Mouse (Mus musculus) CD4-positive, CD25-positive, alpha-beta regulatory T cell, adult 4 months (primary cell): ENCODE results near the gene Gja5. TPM values are rescaled to one million over a fixed set of nuclear protein-coding genes. Genes with fewer than 3 reads are reported as not detected.
"Not testable (repeated sequence)": the region's sequence is repeated elsewhere in the genome, so short reads cannot be mapped to it uniquely, and the experiment has no call there.

ENCODE experiments used
- ATAC-seq: one replicate; pipeline ENCODE4 v1.8.0; 2017
- polyA plus RNA-seq, 2 experiments: library from polyadenylated mRNA; unstranded; fragments of 100-300 nt; shearing (Covaris generic); gene quantifications; one replicate each; pipeline ENCODE4 v1.2.1; 2017

Gene Gja5
- polyA plus RNA-seq, 2 experiments from 2014 or later: not detected

DNA sequence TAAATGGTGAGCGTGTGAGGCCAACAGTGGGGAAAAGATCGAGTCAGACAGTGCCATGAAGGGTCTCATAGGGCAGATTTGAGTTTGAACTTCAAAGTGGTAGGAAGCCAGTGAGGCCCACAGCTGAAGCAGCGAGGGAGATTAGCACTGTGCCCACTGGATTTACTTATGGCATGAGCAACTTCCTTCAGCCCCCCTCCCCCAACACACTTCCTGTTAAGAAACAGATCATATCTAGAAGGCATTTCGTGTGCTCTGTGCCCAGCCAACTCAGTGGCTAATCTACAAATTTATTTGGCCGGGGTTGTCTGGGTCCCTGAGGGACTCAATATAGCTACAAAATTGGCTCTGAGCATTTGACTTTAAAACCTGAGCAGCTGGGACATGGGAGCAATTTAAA lies 139.7 kb downstream of the Gja5 start:
- no peak for ATAC-seq

DNA sequence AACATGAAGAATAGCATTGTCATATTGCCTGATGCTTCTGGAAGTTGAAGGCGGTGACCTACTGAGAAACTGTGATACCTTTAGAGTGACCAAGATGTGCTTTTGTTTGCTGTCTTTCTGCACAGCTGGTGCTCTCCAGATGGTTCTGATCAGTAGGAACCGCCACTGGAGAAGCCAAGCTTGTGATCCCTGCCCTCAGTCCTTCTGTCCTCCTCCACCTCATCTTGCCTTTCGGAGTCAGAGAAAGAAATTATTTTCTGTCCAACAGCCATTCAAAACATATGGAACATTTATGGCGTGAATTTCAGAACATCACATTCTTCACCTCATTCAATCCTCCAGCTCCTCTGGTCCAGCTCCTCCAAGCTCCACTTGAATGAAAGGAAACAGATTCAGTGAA lies 143.3 kb downstream of the Gja5 start:
- no peak for ATAC-seq

DNA sequence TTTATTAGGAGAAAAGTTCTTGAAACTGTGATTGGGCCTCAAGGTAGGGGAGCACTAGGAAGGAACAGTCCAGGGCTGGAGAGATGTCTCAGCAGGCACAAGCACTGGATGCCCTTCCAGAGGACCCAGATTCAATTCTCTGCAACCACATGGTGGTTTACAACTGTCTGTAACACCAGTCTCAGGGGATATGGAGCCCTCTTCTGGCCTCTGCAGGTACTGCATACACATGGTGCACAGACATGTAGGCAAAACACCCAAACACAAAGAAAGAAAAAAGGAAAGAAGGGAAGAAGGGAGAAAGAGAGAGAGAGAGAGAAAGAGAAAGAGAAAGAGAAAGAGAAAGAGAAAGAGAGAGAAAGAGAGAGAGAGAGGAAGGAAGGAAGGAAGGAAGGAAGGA lies 143.9 kb downstream of the Gja5 start:
- no peak for ATAC-seq

DNA sequence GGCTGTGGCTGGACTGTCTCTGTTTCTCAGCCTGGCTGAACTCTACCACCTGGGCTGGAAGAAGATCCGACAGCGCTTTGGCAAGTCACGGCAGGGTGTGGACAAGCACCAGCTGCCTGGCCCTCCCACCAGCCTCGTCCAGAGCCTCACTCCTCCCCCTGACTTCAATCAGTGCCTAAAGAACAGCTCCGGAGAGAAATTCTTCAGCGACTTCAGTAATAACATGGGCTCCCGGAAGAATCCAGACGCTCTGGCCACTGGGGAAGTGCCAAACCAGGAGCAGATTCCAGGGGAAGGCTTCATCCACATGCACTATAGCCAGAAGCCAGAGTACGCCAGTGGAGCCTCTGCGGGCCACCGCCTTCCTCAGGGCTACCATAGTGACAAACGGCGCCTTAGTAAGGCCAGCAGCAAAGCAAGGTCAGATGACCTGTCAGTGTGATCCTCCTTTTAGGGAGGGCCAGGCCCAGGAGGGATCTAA lies 146.8 kb downstream of the Gja5 start:
- ATAC-seq: no peak

DNA sequence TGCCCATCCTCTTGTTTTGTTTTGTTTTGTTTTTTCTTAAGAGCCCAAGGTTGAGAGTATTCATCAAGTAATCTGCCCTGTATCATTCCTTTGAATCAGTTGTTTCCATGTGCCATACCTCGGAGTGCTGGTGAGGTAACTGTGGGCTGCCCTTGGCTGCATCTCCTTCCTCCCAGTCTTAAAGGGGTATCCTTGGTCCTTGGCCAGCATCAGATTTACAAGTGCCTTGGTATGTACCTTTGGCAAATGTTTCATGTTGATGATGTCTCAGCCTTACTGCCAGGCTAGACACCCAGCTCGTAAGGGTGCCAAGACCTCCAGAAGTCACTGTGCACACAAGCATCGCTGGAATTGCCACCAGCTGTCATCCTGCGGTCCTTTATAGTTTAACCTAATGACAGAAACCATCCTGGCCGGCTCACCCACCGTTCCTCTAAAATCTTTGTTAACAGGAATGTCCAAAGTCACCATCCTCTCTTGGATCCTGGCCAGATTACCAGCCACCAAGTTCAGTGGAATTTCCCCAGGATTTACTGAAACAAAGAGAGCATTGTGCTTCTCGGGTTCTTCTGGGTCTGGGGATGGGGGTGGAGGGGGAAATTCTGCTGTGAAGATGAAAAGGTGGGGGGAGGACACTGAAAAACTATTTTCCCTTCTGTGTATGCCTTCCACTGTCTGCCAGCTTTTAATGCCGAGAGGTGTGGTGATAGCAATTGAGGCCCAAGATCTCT lies 147.7 kb downstream of the Gja5 start:
- no peak for ATAC-seq

DNA sequence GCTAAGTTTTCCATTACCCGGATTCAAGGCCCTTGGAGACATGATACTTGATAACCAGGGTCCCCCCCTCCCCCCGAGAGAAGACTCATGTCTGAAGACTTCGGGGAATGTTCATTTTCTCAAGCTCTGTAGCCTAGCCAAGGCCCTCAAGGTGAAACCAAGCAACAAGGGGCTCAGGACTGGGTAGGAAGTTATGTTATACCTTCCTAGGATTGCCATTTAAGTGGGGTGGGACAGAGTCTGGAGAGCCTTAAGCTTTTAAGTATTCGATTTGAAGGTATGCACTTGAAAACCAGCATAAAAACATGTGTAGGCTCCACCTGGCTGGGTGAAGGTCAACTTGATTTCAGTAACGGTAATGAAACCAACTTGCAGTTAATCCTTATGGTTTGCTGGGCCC lies 154.2 kb downstream of the Gja5 start:
- ATAC-seq: no peak

DNA sequence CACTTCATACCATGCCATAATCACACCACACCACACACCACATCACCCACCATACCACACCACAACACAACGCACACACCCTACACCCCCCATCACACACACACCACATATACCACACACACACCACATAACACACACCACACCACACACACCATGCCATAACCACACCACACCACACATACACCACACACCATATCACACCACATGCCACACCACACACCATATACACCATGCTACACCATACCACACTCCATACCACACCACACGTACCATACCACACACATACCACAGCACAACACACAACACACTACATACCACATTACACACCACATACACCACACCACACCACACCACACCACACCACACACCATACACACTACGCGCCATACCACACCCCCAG lies 155.6 kb downstream of the Gja5 start:
- no peak for ATAC-seq

DNA sequence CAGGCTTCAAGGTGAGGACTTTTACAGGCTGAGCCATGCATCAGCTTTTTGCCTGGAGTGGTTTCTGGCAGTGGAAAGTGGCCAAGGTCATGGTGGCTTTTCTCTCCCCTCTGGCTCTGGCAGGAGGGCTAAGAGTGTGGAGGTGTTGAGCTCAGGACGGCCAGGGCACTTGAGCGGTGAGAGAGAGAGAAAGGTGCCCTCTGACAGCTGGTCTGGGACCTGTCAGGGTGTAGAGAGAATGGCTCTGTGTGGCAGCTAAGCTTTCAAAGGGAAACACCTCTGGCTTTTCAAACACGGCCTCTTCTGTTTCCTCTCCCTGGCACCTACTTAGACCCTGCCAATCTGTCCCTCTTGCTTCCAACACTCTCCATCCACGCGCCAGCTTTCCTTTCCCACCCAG lies 158.3 kb downstream of the Gja5 start:
- ATAC-seq: no peak

DNA sequence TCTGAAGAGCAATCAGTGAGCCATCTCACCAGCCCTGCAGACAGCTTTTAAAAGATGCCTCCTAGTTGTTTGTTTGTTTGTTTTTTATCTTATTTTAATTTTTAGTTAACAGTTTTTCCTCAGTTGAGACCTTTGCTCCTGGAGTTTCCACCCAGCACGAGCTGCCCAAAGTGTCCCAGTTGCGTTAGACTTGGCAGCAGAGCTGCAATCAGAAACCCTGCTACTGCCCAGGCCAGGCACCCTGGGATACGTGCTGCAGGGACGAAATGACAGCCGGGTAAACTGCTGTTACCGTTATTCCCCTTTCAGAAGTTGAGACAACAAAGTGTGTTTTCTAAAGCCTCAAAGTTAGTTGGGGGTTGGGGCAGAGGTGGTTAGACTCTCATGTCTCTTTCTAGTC lies 159.6 kb downstream of the Gja5 start:
- no peak for ATAC-seq

DNA sequence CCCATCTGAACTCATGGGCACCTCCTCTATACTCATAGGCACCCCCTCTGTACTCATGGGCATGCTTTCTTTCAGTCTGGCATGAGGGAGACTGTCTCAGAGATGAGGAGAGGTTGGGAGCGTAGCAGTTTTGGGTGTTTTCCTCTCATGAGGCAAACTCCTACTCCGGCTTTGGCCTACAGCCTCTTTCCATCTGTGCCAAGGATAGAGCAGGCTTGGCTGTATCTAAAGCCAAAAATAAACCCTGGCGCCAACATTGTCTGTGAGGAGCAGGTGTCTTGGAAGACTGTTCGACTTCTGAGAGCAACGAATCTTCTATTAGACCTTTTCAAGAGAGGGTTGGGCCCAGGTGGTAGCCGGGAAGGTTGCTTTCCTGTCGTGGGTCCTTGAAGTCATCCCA lies 165.1 kb downstream of the Gja5 start:
- not testable (repeated sequence) for ATAC-seq

DNA sequence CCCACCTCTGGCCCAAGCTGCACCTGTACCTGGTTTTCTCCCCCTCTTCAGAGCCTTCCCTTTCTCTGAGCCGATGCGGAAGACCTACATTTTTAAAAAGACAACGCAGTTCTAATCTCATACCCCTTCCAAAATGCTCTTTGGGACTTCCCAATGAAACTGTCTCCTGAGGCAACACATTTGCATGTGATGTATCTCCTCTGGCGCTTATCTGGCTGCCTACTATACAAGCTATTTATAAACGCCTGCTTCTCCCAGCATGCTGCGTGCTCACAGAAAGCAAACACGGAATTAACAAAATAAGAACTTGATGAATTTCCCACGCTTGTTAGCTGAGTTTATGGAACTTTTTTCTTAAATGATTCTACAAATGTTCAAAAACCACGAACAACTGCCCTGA lies 167.4 kb downstream of the Gja5 start:
- ATAC-seq: not testable (repeated sequence)

DNA sequence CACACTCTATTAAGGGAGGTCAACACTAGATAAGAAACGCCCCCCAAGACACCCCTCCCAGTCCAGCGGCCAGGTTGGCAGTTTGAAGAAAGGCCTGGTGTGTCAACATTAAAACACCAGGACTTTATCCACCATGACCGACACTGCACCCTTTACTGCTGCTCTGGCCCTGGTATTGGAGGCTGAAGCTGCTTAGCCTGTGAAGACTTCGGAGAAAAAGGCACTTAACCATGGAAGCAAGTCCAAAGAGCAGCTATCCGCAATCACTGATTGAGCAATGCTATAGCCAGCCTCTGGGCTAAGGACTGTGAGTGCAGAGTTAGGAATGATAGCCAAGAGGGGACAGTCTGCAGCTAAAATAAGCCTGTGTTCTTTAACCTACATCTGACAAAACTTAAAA lies 167.9 kb downstream of the Gja5 start:
- ATAC-seq: not testable (repeated sequence)

DNA sequence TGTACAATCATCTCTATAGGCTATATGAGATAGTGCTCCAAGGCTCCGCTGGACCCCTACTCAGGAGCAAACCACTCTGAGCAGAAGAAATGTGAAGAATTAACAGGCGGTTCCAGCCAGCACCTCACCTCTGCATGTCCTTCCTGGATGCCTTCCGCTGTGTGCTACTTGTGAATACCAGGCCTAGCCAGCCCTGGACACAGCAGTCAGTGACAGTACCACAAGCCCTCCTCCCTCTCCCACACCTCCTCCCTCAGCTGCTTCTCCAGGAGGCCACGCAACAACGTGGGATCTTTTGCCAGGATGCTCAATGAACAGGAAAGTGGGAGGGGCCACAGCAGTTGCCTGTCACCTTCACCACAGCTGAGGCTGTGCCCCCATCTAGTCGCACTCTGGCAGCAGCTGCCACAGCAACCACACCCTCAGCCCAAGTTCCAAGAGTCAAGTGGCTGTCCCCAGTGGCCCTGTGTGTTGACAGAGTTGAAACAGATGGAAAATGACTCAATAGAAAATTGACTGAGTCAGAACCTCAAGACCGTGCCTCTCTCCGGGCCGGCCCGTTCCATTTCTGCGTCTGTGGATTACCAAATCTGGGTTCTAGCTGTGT lies 171.4 kb downstream of the Gja5 start:
- peak; percentile 45 for ATAC-seq

DNA sequence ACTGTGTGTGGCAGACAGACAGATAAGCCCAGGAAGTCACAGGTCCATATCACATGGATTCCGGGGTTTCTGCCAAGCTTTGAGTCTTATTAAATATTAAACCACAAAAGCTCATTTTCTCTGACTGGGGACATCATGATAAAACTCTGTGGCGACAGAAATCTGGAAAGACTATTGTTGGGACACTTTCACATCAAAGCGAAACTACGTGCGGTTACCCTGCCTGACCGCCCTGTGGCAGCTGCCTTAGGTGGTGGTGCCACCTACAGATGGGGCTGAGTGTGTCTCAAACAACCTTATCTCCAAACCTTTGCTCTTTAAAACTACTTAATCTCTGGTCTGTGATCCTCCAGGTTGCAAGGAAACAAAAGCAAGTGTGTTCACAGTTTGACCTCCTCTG lies 171.9 kb downstream of the Gja5 start:
- peak; percentile 84 for ATAC-seq

DNA sequence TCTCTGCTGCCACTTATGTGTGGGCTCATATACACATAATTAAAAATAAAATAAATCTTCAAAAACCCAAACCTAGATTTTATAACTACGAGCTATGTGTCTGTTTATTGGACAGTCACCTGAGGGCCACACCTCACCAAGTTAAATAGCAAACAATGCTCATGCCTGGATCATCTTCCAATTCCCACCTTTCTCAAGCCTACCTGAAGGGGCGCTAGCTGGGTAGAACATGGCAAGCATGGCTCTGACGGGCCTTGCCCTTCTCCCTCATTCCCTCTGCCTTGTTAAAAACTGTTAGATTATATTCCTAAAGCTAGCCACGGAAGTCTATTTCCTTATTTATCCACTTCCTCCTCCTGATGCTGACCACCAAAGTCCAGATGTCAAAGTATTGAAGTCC lies 173.9 kb downstream of the Gja5 start:
- ATAC-seq: no peak

DNA sequence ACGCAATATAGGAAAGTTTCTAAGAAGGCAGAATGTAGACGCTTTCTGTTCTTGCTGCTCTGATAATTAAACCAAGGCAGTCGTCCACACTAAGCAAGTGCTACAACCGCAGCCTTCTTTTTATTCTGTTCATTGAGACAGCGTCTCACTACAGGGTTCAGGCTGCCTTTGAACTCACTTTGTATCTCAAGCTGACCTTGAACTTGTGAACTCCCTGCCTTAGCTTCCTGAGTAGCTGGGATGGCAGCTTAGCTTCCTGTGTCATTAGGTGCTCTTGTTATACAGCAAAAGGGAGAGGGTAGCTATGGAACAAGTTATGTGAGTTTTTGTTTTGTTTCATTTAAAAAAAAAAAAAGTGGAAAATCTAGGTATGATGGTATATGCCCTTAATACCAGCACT lies 177.7 kb downstream of the Gja5 start:
- ATAC-seq: no peak

DNA sequence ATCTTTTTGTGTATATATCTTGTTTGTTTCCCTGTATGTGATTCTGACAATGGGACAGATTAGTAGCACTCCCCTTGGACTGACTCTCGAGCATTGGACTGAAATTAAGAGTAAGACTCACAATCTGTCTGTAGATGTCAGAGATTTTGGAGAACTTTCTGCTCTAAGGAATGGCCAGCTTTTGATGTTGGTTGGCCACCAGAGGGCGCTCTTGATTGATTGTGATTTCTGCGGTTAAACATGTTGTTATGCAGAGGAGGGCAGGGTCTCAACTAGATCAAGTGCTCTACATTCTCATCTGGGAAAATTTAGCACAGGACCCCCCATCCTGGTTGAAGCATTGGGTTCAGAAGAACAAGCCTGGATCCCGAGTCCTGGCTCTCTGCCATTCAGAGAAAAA lies 182.8 kb downstream of the Gja5 start:
- ATAC-seq: no peak

DNA sequence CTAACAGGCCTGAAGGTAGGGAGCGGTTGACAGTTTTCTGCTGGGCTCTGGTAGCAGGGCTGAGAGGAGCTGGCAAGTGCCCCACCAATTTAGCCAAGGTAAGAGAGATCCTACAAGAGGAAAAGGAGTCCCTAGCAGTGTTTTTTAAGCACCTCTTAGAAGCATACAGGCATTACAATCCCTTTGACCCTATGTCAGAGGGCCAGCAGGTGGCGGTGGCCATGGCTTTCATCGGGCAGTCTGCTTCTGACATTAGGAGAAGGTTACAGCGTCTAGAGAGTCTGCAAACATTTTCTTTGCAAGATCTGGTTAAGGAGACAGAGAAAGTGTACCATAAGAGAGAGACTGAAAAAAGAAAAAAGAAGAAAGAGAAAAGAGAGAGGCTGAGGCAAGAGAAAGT lies 183.8 kb downstream of the Gja5 start:
- not testable (repeated sequence) for ATAC-seq

DNA sequence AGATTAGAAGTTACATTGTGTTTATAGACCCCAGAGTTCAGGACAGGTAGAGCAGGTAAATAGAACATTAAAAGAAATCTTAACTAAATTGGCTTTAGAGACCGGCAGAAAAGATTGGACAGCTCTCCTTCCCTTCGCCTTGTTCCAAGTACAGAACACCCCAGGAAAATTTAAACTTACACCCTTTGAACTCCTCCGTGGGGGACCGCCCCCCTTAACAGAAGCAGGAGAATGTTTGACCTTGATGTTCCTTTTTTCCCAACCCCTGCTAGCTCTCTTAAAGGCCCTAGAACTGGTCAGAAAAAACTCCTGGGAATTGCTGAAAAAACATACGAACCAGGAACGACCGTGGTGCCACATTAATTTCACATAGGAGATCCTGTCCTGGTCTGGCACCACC lies 187.5 kb downstream of the Gja5 start:
- ATAC-seq: not testable (repeated sequence)

DNA sequence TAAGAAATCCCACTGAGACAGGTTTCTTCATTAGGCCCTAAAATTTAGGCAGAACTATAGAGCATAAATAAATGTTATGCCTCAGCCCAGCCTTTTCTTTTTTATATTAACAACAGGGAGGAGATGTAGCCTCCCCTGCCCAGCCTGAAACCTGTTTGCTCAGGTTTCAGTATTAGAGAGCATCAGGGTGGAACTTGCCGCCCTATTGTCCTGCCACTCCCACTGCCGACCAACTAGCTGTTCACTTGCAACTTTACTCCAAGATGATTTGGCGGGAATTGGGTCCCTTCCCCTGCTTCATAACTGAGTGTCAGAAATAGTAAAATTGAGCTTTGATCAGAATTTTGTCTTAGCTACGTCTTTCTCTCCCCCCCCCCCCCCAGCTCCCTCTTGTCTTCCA lies 192.2 kb downstream of the Gja5 start:
- not testable (repeated sequence) for ATAC-seq

DNA sequence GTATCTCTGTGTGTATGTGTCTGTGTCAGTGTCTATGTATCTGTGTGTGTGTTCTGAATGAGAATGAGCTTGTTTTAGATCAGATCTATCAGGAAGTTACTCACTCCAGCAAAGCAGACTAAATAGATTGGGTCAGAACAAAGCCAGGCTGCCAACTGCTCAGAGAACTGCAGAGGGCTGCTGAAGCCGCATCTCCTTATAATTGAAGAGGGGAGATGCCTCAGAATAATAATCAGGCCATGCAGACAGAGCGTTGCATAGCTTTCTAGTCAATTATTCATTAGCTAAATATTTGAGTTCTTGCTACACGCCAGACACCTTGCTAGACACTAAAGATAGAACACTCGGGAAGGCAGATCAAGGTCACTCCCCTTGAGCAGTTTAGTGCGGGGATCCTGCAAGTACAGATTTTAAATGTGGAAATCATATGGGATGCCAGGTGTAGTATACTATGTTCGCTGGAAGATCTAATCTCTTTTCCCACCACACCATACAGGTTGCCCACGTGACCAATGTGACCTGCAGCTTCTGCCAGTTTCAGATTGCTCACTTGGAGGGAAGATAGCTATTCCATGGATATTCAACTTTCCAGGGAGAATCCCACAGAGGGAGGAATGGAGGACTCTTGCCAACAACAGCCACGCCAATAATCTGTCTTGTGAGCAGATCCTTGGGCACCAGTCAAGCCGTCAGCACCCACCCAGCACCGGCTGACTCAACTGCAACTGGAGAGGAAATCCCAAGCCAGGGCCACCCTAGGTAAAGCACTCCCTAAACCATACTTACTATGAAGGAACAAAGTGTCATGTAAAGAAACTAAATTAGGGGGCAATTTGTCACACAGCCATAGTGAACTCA lies 196.5 kb downstream of the Gja5 start:
- ATAC-seq: no peak

DNA sequence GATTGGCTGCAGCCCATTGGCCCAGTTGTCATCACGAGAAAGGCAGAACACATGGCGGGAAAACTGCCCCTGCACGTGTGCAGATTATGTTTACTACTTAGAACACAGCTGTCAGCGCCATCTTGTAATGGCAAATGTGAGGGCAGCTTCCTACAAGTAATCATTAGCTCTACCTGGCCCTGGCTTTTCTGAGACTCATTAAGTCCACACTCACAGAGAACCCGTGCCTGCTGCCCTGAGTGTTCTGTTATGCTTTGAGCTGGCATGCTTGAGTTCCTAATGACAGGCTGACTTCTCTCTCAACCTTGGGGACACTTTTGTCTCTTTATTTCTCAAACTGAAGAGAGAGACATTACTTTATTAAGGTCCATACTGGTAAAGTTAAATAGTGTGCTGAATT lies 199.5 kb downstream of the Gja5 start:
- not testable (repeated sequence) for ATAC-seq

DNA sequence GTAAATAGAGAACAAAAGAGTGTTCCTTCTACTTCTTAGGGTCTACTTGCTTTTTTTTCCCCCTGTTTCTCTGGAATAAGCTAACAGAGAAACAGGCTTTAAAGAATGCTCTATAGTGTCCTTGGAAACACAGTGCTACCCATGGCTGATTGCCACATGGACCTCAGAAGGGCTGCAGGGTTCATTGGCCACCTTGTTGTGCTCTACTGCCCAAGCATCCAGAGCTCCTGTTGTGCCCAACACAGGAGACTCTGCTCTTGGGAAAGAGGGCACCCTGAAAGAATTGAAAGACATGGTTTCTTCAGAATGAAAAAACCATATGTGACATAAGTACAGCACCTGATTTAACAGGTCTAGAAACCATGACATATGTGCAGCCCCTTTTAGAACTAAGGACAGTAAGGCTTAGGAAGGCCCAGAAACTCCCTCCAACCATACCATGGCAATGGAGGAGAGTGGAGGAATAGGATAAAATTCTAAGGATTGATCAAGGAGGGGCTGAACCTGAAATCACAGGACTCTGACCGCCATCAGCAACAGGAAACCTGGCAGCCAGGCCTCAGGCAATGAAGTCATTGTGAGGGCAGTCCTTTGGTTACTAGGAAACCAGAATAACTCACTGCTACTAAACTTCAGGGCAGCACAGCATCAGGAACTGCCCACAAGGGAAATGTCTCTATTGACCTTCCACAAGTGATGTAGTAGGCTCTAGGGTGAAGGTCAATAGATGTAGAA lies 200.4 kb downstream of the Gja5 start:
- no peak for ATAC-seq
